Mouse (Mus musculus) hindbrain, postnatal 0 days (tissue): ENCODE measurements at regions not wholly inside any gene's neighbourhood (a gene's known extent, or its start where the extent isn't known, plus 50 kb on each side); places are given as distances from the start of the nearest gene placed in this dataset.
A peak's percentile ranks its signal among the peaks of the same experiment; 100 is the strongest.

Experiments
- ATAC-seq: fragments of 200-750 bp; cut with Nextera tagmentation; 2 replicates; pipeline ENCODE4 v1.8.0; 2017; ENCODE audit warnings: mild to moderate bottlenecking, moderate TSS enrichment, moderate library complexity
- DNase-seq: peaks from one replicate; pipeline ENCODE4 v3.0.0-alpha.2; 2015; ENCODE audit warnings: low spot score
- H3K27ac ChIP-seq: fragments of 300-500 bp; sonication (generic); 2 replicates; pipeline ENCODE4 v1.5.1; 2014; ENCODE audit warnings: mild to moderate bottlenecking
- H3K27me3 ChIP-seq: fragments of 300-500 bp; sonication (generic); 2 replicates; pipeline ENCODE4 v1.6.1; 2014; ENCODE audit warnings: low read length, mixed read lengths; ENCODE audit not compliant: insufficient read depth
- H3K36me3 ChIP-seq: fragments of 300-500 bp; sonication (generic); 2 replicates; pipeline ENCODE4 v1.6.1; 2014; ENCODE audit warnings: low read length, mixed read lengths; ENCODE audit not compliant: insufficient read depth
- H3K4me1 ChIP-seq: fragments of 300-500 bp; sonication (generic); 2 replicates; pipeline ENCODE4 v1.6.1; 2014; ENCODE audit warnings: antibody characterized with exemption, low read length, mixed read lengths; ENCODE audit not compliant: insufficient read depth
- H3K4me2 ChIP-seq: fragments of 300-500 bp; sonication (generic); 2 replicates; pipeline ENCODE4 v1.6.1; 2014; ENCODE audit warnings: low read depth, mild to moderate bottlenecking, low read length, moderate library complexity, mixed read lengths
- H3K4me3 ChIP-seq: fragments of 300-500 bp; sonication (generic); 2 replicates; pipeline ENCODE4 v1.5.1; 2014; ENCODE audit warnings: low read length
- H3K9ac ChIP-seq: fragments of 300-500 bp; sonication (generic); replicated peaks from 2 replicates; pipeline ENCODE4 v1.6.1; 2014; ENCODE audit warnings: mild to moderate bottlenecking, low read length, moderate library complexity, mixed read lengths
- H3K9me3 ChIP-seq: fragments of 300-500 bp; sonication (generic); 2 replicates; pipeline ENCODE4 v1.6.1; 2016; ENCODE audit warnings: low read length, mixed read lengths
- CTCF ChIP-seq: IDR thresholded peaks from 2 replicates; pipeline ENCODE4 v1.5.1; 2016; ENCODE audit warnings: antibody characterized with exemption, control low read depth, low read depth
- WGBS: fragments of 180-500 bp; shearing (Covaris S2); extraction: QIAGEN DNeasy Blood & Tissue Kit; methylation state at CpG from one replicate; pipeline ENCODE4 v1.1.7; 2014; 5-methylcytosine and 5-hydroxymethylcytosine counted together

DNA sequence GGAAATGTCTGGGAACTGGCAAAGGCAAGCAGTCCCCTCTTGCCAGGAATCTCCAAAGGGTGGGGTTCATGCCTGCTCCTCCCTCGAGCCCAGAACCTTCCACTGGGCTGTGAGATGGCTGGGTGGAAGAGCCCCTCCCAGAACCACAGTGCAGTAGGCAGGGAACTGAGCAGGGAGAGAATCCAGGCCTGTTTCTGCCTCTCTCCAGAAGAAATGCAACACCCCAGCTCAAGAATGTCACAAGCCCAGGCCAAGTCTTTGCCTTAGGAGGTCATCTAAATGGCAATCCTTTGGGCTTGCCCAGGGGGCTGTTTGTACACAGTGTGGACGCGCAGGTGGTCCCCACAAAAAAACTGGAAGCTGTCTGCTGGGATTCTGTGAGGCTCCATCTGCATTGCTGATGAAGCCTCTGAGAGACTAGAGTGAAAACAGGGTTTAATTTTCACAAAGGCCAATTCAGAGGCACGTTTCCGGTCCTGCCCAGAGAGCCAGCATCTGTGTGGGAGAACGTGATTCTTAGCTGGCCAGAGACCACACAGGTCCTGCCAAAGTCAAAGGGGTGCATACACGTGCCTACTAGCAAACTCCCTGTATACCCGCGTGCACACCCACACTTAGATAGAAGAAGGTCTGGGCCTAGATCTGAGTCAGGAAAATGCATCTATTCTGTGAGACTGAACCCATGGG lies 129.0 kb downstream of the Hmg20a start:
- no peak overlapping the region for H3K4me3 ChIP-seq
- H3K27me3 ChIP-seq = no peaks in the 10 kb centered on the region
- peaks cover 8% of the 10 kb centered on the region for H3K4me1 ChIP-seq
- H3K27ac ChIP-seq = peak overlapping the region; percentile 48
- TF ChIP-seq CTCF = no peak
- no peak overlapping the region for H3K9ac ChIP-seq
- H3K4me2 ChIP-seq = no peak overlapping the region
- WGBS = 37% methylated on average over 9 of the region's 9 CpGs
- DNase-seq (peak; percentile 19), ATAC-seq (no peak)
- H3K36me3 ChIP-seq = no peaks in the 10 kb centered on the region
- no peaks in the 10 kb centered on the region for H3K9me3 ChIP-seq

DNA sequence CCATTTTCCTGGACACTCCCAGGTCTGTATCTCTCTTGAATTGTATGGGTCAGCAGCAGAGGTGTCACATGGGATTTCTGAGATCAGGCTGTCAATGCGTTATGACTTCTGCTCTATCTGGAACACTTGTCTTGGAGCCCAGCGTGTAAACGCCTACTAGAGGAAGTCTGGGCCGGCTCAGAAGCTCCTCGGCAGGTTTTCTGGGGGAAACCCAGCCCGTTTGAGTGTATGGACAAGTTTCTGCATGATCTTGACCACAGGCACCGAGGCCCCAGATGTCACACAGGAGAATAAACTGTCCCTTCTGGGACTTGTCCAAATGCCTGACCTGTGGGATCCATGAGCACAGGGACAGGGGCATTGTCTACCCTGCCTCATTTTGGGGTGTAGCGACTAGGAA lies 131.4 kb downstream of the Hmg20a start:
- H3K4me2 ChIP-seq = no peak overlapping the region
- 73% methylated on average over 8 of the region's 8 CpGs for WGBS
- TF ChIP-seq CTCF = no peak
- H3K27ac ChIP-seq = no peak overlapping the region
- H3K36me3 ChIP-seq = no peaks in the 10 kb centered on the region
- H3K4me1 ChIP-seq = peaks cover 20% of the 10 kb centered on the region
- no peak overlapping the region for H3K9ac ChIP-seq
- H3K9me3 ChIP-seq = no peaks in the 10 kb centered on the region
- no peaks in the 10 kb centered on the region for H3K27me3 ChIP-seq
- no peak for ATAC-seq
- no peak for DNase-seq
- H3K4me3 ChIP-seq = no peak overlapping the region

DNA sequence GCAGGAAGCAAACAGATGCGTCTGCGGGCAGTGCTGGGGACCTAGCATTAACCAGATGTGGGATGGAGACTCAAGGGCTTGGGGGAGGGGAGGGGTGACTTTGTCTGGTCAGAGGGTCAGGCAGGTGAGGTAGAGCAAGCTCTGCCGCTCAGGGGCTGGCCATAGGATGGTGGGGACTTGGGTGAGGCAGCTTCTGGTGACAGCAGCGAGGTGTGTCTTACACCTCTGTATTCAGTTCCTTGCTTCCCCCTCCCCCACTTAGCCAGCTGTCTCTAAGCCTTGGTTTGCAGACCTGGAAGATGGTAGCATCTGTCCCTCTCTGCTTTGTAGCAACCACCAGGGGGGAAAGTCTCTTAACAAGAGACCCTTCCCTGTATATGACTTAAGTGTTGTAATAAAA lies 131.8 kb downstream of the Hmg20a start:
- H3K27ac ChIP-seq = no peak overlapping the region
- no peak for ATAC-seq
- 69% methylated on average over 4 of the region's 4 CpGs for WGBS
- no peak for TF ChIP-seq CTCF
- no peaks in the 10 kb centered on the region for H3K27me3 ChIP-seq
- no peaks in the 10 kb centered on the region for H3K9me3 ChIP-seq
- no peak overlapping the region for H3K4me3 ChIP-seq
- peaks cover 20% of the 10 kb centered on the region for H3K4me1 ChIP-seq
- DNase-seq = no peak
- H3K9ac ChIP-seq = no peak overlapping the region
- H3K36me3 ChIP-seq = no peaks in the 10 kb centered on the region
- H3K4me2 ChIP-seq = no peak overlapping the region

GRCm38 (mm10) chr9:56551376-56552186 lies 133.2 kb downstream of the Hmg20a start:
- 45% methylated on average over 11 of the region's 11 CpGs for WGBS
- 0 out of 2 replicates have a peak overlapping the region, but pooled peaks have one; percentile 18 for H3K4me2 ChIP-seq

DNA sequence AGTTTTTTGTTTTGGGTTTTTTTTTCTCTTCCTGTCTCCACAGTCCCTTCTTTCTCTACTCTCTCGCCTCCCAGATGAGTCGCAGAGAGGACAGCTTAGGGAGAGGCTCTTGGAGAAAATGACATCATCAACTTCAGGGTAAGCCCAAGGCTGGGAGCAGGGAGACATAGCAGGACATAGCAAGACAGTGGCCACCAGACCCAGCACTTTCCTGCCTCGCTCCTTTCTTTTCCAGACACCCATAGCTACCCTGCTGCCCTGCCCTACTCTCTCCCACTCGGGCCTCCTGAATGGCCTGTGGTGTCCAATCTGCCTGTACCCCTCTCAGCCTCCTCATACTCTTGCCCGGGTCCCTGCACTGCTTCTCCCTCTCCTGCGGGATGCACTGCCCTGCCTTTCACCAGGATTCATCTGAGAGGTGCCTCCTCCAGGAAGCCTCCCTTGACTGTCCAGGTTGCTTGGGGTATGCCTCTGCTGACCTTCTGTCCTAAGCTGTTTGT lies 133.8 kb downstream of the Hmg20a start:
- no peak overlapping the region for H3K4me3 ChIP-seq
- 73% methylated on average over 6 of the region's 6 CpGs for WGBS
- H3K4me2 ChIP-seq = no peak overlapping the region
- H3K36me3 ChIP-seq = no peaks in the 10 kb centered on the region
- DNase-seq (no peak), ATAC-seq (no peak)
- no peak for TF ChIP-seq CTCF
- H3K4me1 ChIP-seq = peaks cover 20% of the 10 kb centered on the region
- H3K9ac ChIP-seq = no peak overlapping the region
- no peaks in the 10 kb centered on the region for H3K27me3 ChIP-seq
- H3K9me3 ChIP-seq = no peaks in the 10 kb centered on the region
- H3K27ac ChIP-seq = peak overlapping the region; percentile 74; the same call in 1 of the 2 replicates

More at GRCm38 (mm10) chr9:56551376-56552186, 133.2 kb downstream of the Hmg20a start:
- Histone ChIP-seq H3K9ac (0 out of 2 replicates have a peak overlapping the region, but pooled peaks have one; percentile 19), H3K27ac (peak overlapping the region; percentile 74), H3K4me1 (peaks cover 20% of the 10 kb centered on the region), H3K36me3 (no peaks in the 10 kb centered on the region), H3K9me3 (no peaks in the 10 kb centered on the region), H3K27me3 (no peaks in the 10 kb centered on the region), H3K4me3 (no peak overlapping the region)
- DNase-seq (peak; percentile 81), ATAC-seq (peak; percentile 71)
- no peak for TF ChIP-seq CTCF

DNA sequence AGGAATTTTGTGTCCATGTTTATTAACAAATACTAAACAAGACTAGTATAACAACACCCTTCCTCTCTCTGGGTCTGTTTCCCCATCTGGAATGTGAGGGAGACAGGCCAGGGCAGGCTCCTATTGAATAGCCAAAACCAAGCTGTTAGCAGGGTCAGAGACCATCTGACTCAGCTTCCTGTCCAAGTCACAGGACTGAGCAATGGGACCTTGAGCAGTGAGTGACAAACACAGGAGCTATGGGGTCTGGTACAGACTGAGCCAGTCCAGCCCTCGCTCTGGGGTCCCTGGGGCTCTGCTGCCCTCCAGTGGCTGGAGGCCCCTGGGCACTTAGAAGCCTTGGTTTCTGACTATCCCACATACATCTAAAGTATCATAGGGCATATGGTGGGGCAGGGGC lies 134.4 kb downstream of the Hmg20a start:
- ATAC-seq (peak; percentile 56), DNase-seq (peak; percentile 80)
- Histone ChIP-seq H3K9me3 (no peaks in the 10 kb centered on the region), H3K36me3 (no peaks in the 10 kb centered on the region), H3K4me2 (no peak overlapping the region), H3K4me3 (no peak overlapping the region), H3K27ac (peak overlapping the region; percentile 74), H3K27me3 (no peaks in the 10 kb centered on the region), H3K9ac (no peak overlapping the region), H3K4me1 (peaks cover 20% of the 10 kb centered on the region)
- 19% methylated on average over 1 of the region's 1 CpGs for WGBS
- peak; percentile 91 for TF ChIP-seq CTCF
